42 mouse cellular contexts compared by ENCODE assay signal in the genomic region with DNA sequence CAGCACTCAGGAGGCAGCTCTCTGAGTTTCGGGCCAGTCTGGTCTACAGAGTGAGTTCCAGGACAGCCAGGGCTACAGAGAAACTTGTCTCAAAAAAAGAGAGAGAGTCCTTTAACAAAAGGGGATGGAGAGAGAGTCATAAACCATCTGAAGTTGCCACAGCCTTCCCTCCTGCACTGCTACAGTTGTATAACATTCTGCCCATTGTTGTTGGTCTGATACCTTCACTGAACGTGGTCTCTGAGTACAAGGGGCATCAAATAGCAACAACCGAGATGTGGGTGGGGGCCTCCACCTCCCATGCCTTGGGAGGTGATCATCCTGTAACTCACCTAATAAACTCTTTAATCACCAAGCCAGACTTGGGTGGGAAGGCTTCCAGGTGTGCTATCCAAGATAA. TPM values are rescaled to one million over a fixed set of nuclear protein-coding genes. Genes with fewer than 3 reads are reported as not detected.
"Had no signal": no experiment of that assay in that cellular context is flagged by ENCODE, and none has a peak within 500 bp of the region (broad histone marks: within the 10 kb centered on the region; RNA-seq: fewer than 3 reads in every experiment).

No protein-coding gene starts in this region.

- H3K9me3 ChIP-seq: heart, embryonic 13.5 days; heart, embryonic 15.5 days; hindbrain, embryonic 13.5 days; hindbrain, embryonic 15.5 days; kidney, embryonic 15.5 days; limb, embryonic 13.5 days; limb, embryonic 15.5 days; liver, embryonic 12.5 days had no signal

- H3K36me3 ChIP-seq: heart, embryonic 13.5 days; heart, embryonic 15.5 days; hindbrain, embryonic 13.5 days; hindbrain, embryonic 15.5 days; kidney, embryonic 15.5 days; limb, embryonic 13.5 days; limb, embryonic 15.5 days; liver, embryonic 12.5 days had no signal

- H3K4me2 ChIP-seq: heart, embryonic 11.5 days; heart, embryonic 13.5 days; heart, embryonic 15.5 days; hindbrain, embryonic 13.5 days; hindbrain, embryonic 15.5 days; kidney, embryonic 15.5 days; limb, embryonic 13.5 days; limb, embryonic 15.5 days; liver, embryonic 12.5 days had no signal

- H3K4me1 ChIP-seq: heart, embryonic 15.5 days; limb, embryonic 13.5 days had no signal

- H3K4me3 ChIP-seq: heart, embryonic 13.5 days; heart, embryonic 15.5 days; hindbrain, embryonic 13.5 days; hindbrain, embryonic 15.5 days; kidney, embryonic 15.5 days; limb, embryonic 13.5 days; limb, embryonic 15.5 days; liver, embryonic 12.5 days had no signal

- ATAC-seq: hindbrain, postnatal 0 days; intestine, embryonic 16.5 days; liver, embryonic 12.5 days had no signal

- H3K27ac ChIP-seq: heart, embryonic 13.5 days; heart, embryonic 15.5 days; hindbrain, embryonic 13.5 days; hindbrain, embryonic 15.5 days; hindbrain, postnatal 0 days; kidney, embryonic 15.5 days; kidney, postnatal 0 days; limb, embryonic 13.5 days; limb, embryonic 15.5 days; liver, embryonic 12.5 days had no signal

- DNase-seq: gastrocnemius, postnatal 14 days; gastrocnemius, postnatal 36 days; heart, adult 18-20 months; heart, postnatal 14 days; heart, postnatal 36 days; kidney, adult 11 months; kidney, adult 9 months; kidney, postnatal 14 days; kidney, postnatal 36 days; layer of hippocampus, adult 9-11 months; layer of hippocampus, postnatal 36 days; left cerebral cortex, postnatal 4 days had no signal

- H3K27me3 ChIP-seq: heart, embryonic 13.5 days; heart, embryonic 15.5 days; hindbrain, embryonic 13.5 days; hindbrain, embryonic 15.5 days; kidney, embryonic 15.5 days; limb, embryonic 13.5 days; limb, embryonic 15.5 days; liver, embryonic 12.5 days had no signal

- H3K9ac ChIP-seq: heart, embryonic 13.5 days; heart, embryonic 15.5 days; hindbrain, embryonic 13.5 days; hindbrain, embryonic 15.5 days; kidney, embryonic 15.5 days; limb, embryonic 13.5 days; limb, embryonic 15.5 days; liver, embryonic 12.5 days had no signal

RNA-seq across cellular contexts. Expression of a gene that starts 3.7 kb away (rescaled TPM):
- total RNA-seq: gastrocnemius, adult 18-20 months; gastrocnemius, adult 8-10 months; gastrocnemius, postnatal 14 days; gastrocnemius, postnatal 36 days; heart, adult 18-20 months; heart, postnatal 14 days; heart, postnatal 36 days; hematopoietic stem cell, adult 5-6 weeks; hindbrain, postnatal 0 days; layer of hippocampus, adult 18-20 months; layer of hippocampus, adult 8-10 months; layer of hippocampus, postnatal 14 days; layer of hippocampus, postnatal 36 days; left cerebral cortex, adult 18-20 months; left cerebral cortex, adult 8-10 months; left cerebral cortex, postnatal 10 days; left cerebral cortex, postnatal 25 days; left cerebral cortex, postnatal 4 days; liver, adult 2 months had no signal
- polyA plus RNA-seq: gonadal fat pad, adult 2 months; heart, embryonic 11.5 days; heart, embryonic 13.5 days; heart, postnatal 0 days; hindbrain, embryonic 11.5 days; hindbrain, embryonic 13.5 days; hindbrain, embryonic 15.5 days; hindbrain, postnatal 0 days; kidney, adult 2 months; kidney, embryonic 15.5 days; kidney, postnatal 0 days; limb, embryonic 11.5 days; limb, embryonic 13.5 days; liver, adult 2 months; liver, embryonic 12.5 days had no signal

RNA-seq across cellular contexts. Expression of a gene that starts 14.2 kb away (rescaled TPM):
- total RNA-seq: gastrocnemius, adult 18-20 months; gastrocnemius, adult 8-10 months; gastrocnemius, postnatal 14 days; gastrocnemius, postnatal 36 days; heart, adult 18-20 months; heart, postnatal 14 days; heart, postnatal 36 days; hematopoietic stem cell, adult 5-6 weeks; hindbrain, postnatal 0 days; layer of hippocampus, adult 18-20 months; layer of hippocampus, postnatal 14 days; layer of hippocampus, postnatal 36 days; left cerebral cortex, adult 8-10 months; left cerebral cortex, postnatal 10 days; left cerebral cortex, postnatal 25 days; left cerebral cortex, postnatal 4 days; liver, adult 2 months had no signal
- polyA plus RNA-seq: gonadal fat pad, adult 2 months; heart, embryonic 15.5 days; hindbrain, embryonic 11.5 days; hindbrain, postnatal 0 days; intestine, embryonic 14.5 days; intestine, embryonic 16.5 days; kidney, adult 2 months; large intestine, adult 2 months; limb, embryonic 13.5 days; limb, embryonic 15.5 days; liver, adult 2 months had no signal
